Mouse (Mus musculus) heart, adult 11 months (tissue): ENCODE measurements around the gene Parn.

Experiments
- DNase-seq: peaks from one replicate; pipeline ENCODE4 v3.0.0; 2022

Parn gene

GRCm38 (mm10) chr16:13621745-13622507 lies 46.0 kb downstream of the Parn start:
- DNase-seq = no peak

GRCm38 (mm10) chr16:13620194-13620593 lies 47.8 kb downstream of the Parn start:
- DNase-seq = no peak

GRCm38 (mm10) chr16:13615276-13615675 lies 52.7 kb downstream of the Parn start:
- peak; percentile 31 for DNase-seq

DNA sequence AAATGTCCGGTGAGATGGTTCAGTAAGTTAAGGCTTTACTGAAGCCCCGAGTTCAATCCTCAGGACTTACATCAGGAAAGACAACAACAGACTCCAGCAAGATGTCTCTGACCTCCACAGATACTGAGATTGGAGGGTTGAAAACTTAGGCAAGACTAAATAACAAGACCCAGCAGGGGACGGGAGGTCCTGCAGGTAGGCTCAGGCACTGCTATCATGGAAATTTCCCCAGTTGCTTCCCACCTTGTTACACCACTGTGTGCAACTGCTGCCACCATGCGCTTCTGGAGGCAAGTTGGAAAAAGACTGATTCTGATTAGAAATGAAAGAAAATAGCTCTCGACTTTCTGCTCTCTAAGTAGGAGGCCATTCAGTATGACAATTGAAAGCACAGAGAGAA lies 55.4 kb downstream of the Parn start:
- peak; percentile 52 for DNase-seq

DNA sequence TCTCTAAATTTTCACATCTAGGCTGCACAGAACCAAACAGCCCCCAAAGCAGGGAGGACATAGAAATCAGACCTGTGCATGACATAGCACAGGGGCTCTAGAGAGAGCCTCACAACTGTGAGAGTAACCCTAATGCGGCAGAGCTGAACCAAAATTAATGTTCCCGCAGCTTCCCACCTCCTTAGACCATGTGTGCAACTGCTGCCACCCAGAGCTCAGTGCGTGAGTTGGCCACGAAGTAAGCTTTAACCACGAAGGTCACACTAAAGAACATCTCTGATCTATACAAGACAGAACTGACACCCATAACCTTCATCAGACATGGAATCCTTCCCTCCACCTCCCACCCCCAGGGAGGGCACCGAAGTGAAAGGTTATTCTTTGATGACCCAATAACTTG lies 55.9 kb downstream of the Parn start:
- DNase-seq = peak; percentile 21

DNA sequence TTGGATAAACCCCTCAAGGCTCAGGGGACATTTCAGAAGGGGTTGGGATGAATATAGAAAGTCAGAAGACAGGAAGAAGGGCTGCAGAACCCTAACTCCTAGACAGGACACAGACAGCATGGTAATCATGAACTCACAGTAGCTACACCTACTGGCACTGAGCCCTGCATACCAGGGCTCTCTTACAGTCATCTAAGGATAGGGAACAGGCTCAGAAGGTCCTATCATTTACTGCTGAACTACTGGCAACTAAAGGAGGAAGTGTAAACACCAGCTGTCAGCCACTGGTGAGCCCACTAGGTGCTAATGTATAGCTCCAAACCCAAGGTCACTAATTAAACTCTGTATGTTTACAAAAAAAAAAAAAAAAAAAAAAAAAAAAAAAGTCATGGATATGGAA lies 56.6 kb downstream of the Parn start:
- DNase-seq = peak; percentile 79

DNA sequence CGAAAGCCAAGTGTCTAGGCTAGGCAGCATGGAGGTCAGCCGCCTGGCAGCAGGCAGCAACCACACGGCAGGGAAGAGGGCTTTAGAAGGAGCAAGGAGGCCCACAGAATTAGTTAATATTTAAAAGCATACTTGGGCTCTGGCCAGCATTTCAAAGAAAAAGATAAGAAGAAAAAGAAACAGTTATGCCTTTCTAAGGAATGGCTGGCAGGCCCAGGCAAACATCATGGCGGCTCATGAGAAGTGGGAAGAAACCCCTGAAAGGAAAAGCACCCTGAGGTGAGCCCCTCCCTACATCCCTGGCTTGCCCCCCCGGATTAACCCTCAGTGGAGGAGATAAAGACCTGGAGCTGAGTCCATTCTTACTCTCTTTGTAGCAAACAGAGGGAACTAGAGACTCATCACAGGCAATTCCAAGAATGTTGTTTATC lies 57.0 kb downstream of the Parn start:
- DNase-seq = peak; percentile 68

DNA sequence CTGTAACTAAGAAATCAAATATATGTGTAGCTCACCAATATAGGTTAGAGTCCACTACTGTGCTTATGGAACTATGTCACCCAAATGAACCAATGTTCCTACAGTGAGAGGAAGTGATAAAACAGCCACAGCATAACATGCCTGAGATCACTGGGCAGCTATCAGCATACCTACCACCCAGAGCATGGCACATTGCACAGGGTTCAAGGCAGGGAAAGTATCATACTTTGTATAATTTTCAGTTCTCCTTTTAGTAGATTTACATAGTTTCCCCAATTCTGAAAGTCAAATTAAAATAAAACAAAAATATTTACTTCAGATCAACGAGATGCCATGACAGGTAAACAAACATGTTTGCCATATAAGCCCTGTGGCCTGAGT lies 59.3 kb downstream of the Parn start:
- peak; percentile 24 for DNase-seq

GRCm38 (mm10) chr16:13607987-13608704 lies 59.8 kb downstream of the Parn start:
- peak; percentile 61 for DNase-seq

DNA sequence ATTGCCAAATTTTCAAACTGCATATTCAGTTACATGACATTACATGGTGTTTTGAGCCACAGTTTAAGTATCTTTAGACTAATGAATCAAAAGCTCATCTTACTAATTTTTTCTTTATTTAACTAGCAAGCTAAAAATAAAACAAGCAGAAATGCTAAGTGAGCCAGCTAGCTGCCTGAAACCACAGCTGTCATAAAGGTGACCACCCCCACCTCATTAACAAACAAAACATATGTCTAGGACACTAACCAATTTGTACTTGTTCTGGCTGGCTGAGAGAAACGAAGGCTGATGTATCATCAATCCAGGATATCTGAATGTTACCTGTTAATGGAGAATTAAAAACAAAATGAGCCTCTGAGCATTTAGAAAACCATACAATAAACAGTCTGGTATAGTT lies 65.2 kb downstream of the Parn start:
- DNase-seq = peak; percentile 8

- DNase-seq = no peak
These were observed 78.9 kb downstream of the Parn start for GRCm38 (mm10) chr16:13589049-13589408.

DNA sequence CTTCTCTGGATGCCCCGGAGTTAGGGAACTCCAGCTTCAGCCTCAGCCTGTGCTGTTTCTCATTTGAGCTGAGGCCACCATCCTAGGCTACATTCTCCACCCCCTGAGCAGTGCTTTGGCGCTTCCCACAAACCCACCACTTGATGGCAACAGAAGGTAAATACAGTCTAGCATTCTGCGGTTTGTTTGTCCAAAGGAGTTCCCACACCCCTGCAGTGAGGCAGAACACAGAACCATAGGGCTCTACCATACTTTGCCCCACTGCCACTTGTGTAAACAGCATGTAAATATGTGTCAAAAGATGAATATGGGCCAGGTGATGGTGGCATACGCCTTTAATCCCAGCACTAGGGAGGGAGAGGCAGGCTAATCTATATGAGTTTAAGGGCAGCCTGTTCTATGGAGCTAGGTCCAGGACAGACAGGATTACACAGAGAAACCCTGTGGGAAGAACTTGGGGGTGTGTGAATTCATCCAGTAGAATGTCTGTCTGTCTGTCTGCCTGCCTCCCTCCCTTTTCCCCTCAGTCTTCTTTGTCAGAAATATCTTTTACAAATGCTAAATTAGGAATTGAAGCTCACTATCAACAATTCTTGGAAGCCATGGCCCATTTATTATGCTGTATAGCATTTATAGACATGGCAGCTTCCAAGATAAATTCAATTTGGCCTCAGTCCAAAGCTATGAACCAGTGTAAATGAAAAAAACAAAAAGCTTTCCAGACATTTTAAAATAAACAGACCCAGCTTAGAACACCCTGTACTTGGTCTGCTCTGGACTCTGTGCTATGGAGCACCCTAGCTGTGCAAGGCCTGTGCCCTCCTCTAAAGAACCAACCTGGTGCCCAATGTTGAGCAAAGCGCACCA lies 79.6 kb downstream of the Parn start:
- DNase-seq = peak; percentile 33

- peak; percentile 91 for DNase-seq
These were observed 82.7 kb downstream of the Parn start for GRCm38 (mm10) chr16:13585234-13585633.

DNA sequence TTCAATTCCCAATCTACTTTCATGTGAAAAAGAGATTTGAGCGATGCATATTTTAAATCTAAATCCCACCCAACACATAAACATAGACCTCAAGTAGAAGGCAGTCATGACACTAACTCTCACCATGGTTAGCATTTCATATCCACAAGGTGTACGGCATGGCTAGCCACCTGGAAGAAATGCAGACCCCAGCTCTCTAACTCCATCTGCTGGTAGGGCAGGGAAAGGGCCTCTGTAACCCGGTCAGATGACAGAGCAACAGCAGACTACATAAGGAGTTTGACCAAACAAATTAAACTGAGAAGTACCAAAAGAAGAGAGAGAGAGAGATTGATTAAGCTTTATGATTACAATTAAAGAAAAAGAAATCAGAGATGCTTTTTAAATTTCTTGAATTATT lies 87.2 kb downstream of the Parn start:
- DNase-seq = no peak

- DNase-seq = peak; percentile 79
These were observed 88.0 kb downstream of the Parn start for GRCm38 (mm10) chr16:13580016-13580415.

GRCm38 (mm10) chr16:13575306-13575705 lies 92.7 kb downstream of the Parn start:
- peak; percentile 93 for DNase-seq

DNA sequence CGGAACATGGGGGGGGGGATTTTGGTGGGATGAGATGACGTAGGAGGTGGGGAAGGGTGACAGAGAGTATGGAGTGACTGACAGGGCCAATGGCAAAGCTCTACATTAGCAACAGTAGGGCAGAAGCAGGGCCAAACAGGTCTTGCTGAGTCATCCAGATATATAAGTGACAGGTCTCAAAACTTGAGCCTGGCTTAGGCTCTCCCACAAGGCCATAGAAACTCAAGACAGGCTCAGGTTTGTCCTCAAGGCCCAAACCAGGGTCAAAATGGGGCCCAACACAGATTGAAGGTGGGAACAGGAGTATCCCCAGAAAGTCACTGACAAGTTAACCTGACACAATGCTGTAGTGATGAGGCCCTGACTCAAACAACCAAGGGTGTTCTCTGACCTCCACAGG lies 99.7 kb downstream of the Parn start:
- DNase-seq = no peak

DNA sequence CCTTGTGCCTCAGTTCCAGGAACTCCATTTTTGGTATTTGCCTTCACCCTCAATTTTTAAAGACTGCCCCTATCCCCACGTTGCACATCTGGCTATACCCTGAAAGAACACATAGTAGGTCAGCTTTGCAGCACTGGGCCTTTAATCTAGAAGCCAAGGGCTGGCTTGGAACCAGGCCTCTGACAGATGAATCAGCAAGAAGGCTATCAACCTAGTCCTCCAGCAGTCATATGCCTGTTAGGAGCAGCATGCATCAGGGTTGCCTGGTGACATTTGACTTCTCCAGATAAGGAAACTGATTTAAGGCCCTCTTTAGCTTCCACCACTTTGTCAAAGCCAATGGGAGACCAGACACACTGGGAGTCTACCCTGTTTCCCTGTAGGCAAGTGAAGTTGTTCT lies 100.4 kb downstream of the Parn start:
- no peak for DNase-seq

GRCm38 (mm10) chr16:13566351-13566750 lies 101.6 kb downstream of the Parn start:
- DNase-seq = no peak

GRCm38 (mm10) chr16:13565291-13565690 lies 102.7 kb downstream of the Parn start:
- DNase-seq = no peak

DNA sequence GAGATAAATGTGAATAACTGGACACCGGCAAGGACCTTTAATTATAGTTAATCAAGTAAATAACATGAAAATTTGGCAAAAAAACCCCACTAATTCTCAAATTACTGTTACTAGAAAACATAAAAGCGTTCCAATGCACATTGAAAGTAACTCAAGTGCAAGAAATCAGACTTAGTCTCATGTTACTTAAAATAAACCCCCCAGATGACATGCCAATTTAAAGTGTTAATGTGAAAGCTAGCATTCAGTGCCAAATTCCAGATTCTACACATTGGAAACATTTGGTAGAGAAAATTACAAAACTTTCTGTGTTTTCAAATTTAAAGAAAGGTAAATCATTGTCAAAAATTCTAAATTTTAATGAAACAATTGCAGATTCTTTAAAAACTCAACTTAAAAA lies 110.2 kb downstream of the Parn start:
- DNase-seq = no peak

DNA sequence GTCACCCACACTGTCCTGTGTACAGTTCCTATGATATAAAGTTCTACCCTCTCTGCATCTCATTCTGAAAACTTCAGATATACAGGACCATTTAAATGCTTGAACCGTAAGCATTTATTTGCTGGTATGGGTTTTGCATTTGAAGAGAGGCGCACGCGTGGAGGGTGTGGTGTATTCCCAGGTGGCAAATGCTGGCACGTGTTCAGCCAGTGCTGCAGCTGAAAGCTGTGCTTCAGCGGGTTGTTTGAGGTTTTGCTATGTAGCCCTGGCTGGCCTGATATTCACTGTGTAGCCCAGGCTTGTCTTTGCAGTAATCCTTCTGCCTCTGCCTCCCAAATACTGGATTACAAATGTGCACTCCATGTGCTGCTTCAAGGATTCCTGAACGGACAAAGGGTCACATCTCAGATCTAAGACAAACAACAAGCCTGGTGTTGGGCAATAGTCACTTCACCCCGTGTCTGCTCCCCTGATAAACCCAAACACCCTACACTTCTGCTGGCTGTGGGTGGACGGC lies 111.0 kb downstream of the Parn start:
- DNase-seq = peak; percentile 92

DNA sequence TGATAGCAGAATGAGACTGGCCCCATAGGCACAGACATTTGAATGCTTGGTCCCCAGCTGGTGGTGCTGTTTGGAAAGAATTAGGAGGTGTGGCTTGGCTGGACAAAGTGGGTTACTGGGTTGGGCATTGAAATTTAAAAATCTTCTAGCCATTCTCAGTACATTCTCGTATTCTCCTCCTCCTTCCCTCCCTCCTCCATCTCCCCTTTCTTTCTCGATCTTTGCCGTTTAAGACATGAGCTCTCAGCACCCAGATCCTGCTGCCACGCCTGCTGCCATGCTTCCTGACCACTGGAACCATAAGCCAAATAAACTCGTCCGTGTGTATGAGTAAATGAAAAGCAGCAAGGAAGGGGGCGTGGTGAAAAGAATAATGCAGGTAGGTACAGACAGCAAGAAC lies 111.5 kb downstream of the Parn start:
- peak; percentile 51 for DNase-seq
